Mouse (Mus musculus): ENCODE measurements around the gene Shisa3. TPM values are rescaled to one million over a fixed set of nuclear protein-coding genes. Genes with fewer than 3 reads are reported as not detected.

Gene Shisa3
- polyA plus RNA-seq, 1 experiment from 2014 or later, result 16.2 TPM

GRCm38 (mm10) chr5:67606916-67607803 is 522 bp upstream of the Shisa3 start:
- under 1% methylated on average over 66 of the region's 66 CpGs for WGBS
- H3K9me3 ChIP-seq (replicated peaks), result no peaks in the 10 kb centered on the region
- peak overlapping the region; percentile 88 for H3K27ac ChIP-seq (replicated peaks)
- peak overlapping the region; percentile 66 for H3K4me3 ChIP-seq
- peaks cover 36% of the 10 kb centered on the region for H3K4me1 ChIP-seq
- H3K27me3 ChIP-seq (ENCODE audit: low read depth, poor library complexity, severe bottlenecking), result peaks cover 100% of the 10 kb centered on the region
- DNase-seq (ENCODE audit: low spot score), result peak; percentile 65
- H3K36me3 ChIP-seq, result peaks cover 8% of the 10 kb centered on the region

- DNase-seq (ENCODE audit: low spot score), result peak; percentile 25
- 2% methylated on average over 31 of the region's 31 CpGs for WGBS
- peaks cover 36% of the 10 kb centered on the region for H3K4me1 ChIP-seq
- H3K36me3 ChIP-seq, result peaks cover 8% of the 10 kb centered on the region
- peak overlapping the region; percentile 66 for H3K4me3 ChIP-seq
- H3K27ac ChIP-seq (replicated peaks), result peak overlapping the region; percentile 88
- H3K9me3 ChIP-seq (replicated peaks), result no peaks in the 10 kb centered on the region
- peaks cover 100% of the 10 kb centered on the region for H3K27me3 ChIP-seq (ENCODE audit: low read depth, poor library complexity, severe bottlenecking)
Observed at GRCm38 (mm10) chr5:67608674-67609519, 1.2 kb downstream of the Shisa3 start.

- Histone ChIP-seq H3K4me3 (peak overlapping the region; percentile 66), H3K27ac (replicated peaks) (peak overlapping the region; percentile 88)
- 11% methylated on average over 2 of the region's 2 CpGs for WGBS
Observed at GRCm38 (mm10) chr5:67609520-67609837, 1.8 kb downstream of the Shisa3 start.

DNA sequence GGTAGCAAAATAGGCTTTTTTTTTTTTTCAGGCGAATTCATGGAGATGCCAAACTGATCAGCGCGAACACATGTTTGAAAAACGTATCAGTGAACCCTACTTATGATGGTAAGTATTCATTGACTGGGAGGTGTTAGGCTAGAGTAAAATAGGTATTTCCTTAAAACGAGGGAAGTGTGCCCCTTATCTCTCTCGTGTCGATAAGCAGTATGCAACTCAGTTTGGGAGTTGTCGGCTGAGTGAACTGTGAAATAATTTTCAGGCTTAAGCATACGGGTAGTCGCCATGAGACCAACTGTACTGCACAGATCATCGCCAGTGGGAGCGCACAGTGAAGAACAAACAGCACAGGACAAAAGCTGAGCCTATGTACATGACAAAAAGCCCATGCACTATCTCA is 13.5 kb downstream of the Shisa3 start:
- Histone ChIP-seq H3K27me3 (ENCODE audit: low read depth, poor library complexity, severe bottlenecking) (peaks cover 56% of the 10 kb centered on the region; the same call in 1 of the 2 replicates), H3K4me3 (no peak overlapping the region), H3K4me1 (peaks cover 16% of the 10 kb centered on the region; the same call in 1 of the 2 replicates), H3K36me3 (peaks cover 16% of the 10 kb centered on the region), H3K27ac (replicated peaks) (no peak overlapping the region), H3K9me3 (replicated peaks) (no peaks in the 10 kb centered on the region)
- peak; percentile 9 for DNase-seq (ENCODE audit: low spot score)
- WGBS, result 90% methylated on average over 12 of the region's 12 CpGs

More at GRCm38 (mm10) chr5:67609520-67609837, 1.8 kb downstream of the Shisa3 start:
- Histone ChIP-seq H3K36me3 (peaks cover 8% of the 10 kb centered on the region), H3K4me1 (peaks cover 36% of the 10 kb centered on the region), H3K27me3 (ENCODE audit: low read depth, poor library complexity, severe bottlenecking) (peaks cover 100% of the 10 kb centered on the region), H3K9me3 (replicated peaks) (no peaks in the 10 kb centered on the region)
- DNase-seq (ENCODE audit: low spot score), result peak; percentile 17

DNA sequence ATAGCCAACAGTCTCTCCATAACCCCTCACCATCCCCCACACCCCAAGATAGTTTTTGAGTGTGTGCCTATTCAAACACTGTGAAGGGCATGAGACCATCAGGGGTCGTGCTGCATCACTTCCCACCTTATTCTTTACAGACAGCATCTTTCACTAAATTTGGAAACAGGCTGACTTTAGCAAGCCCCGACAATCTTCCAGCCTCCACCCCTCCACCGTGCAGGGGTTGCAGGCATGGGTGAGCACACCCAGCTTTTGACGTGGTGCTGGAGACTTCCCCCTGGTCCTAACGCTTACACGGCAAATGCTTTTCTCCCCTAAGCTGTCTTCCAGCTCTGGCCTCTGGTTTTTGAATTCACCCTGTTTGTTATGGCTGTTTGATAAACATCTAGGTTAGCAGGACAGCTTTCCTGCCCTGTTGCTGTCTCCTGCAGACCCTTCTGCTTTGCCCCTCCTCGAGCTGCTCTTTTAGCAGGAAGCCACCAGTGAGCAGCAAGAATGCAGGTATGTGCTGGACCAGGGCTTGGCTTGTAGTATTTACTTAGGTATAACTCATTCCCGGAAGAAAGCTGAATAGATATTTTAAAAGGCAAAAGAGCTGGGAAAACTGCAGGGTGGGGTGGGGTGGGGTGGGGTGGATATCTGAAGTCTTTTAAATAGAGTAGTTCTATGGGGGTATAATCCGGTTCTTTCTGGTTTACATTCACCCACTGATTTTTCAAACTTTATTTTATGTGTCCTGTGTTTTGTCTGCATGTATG is 20.7 kb downstream of the Shisa3 start:
- no peaks in the 10 kb centered on the region; the same call in 1 of the 2 replicates for H3K36me3 ChIP-seq
- no peak overlapping the region for H3K4me3 ChIP-seq
- H3K27me3 ChIP-seq (ENCODE audit: low read depth, poor library complexity, severe bottlenecking), result peaks cover 76% of the 10 kb centered on the region
- H3K4me1 ChIP-seq, result peaks cover 39% of the 10 kb centered on the region
- DNase-seq (ENCODE audit: low spot score), result peak; percentile 12
- H3K9me3 ChIP-seq (replicated peaks), result no peaks in the 10 kb centered on the region
- peak overlapping the region; percentile 38; the same call in 1 of the 2 replicates for H3K27ac ChIP-seq (replicated peaks)
- 63% methylated on average over 9 of the region's 9 CpGs for WGBS

DNA sequence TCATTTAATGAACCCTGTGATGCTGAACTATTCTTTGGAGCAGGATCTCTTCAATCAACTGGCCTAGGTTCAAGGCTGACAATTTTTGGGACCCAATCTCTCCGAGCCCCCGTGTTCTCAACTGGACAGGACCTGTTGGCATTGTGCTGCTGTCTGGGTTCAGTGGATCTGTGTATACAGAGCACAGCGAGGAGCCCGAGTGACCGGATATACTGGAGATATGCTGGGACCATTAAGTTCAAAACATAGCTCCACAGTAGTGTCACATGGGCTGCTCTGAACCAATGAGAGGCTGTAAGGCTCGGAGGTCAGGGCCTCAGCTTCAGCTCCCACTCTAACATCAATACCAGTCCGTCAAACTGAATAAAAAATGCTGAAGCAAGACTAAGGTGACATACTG is 21.8 kb downstream of the Shisa3 start:
- H3K27ac ChIP-seq (replicated peaks), result 0 out of 2 replicates have a peak overlapping the region, but pooled peaks have one; percentile 34
- peak; percentile 13 for DNase-seq (ENCODE audit: low spot score)
- peaks cover 45% of the 10 kb centered on the region for H3K4me1 ChIP-seq
- H3K9me3 ChIP-seq (replicated peaks), result no peaks in the 10 kb centered on the region
- WGBS, result 81% methylated on average over 7 of the region's 7 CpGs
- no peaks in the 10 kb centered on the region; the same call in 1 of the 2 replicates for H3K36me3 ChIP-seq
- H3K4me3 ChIP-seq, result no peak overlapping the region
- peaks cover 80% of the 10 kb centered on the region for H3K27me3 ChIP-seq (ENCODE audit: low read depth, poor library complexity, severe bottlenecking)

DNA sequence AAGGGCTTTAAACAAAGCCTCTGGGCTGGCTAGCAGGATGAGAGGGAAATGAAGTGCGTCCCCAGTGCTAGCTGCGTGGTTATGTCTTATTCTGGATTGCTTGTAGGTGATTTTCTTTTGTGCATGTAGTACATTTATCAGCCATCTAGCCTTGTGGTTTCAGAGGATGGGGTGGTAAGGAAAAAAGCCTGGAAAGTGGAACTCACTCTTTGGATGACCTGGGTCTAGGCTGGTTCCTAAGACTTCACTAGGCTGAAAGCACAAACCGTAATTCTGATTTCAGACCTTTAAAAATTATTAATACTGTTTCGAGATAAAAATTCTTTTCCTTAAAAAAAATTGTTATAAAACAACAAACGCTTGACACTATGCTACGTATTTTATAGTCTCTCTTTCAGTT is 22.2 kb downstream of the Shisa3 start:
- peak; percentile 11 for DNase-seq (ENCODE audit: low spot score)
- no peaks in the 10 kb centered on the region for H3K9me3 ChIP-seq (replicated peaks)
- H3K4me1 ChIP-seq, result peaks cover 49% of the 10 kb centered on the region
- H3K4me3 ChIP-seq, result no peak overlapping the region
- H3K36me3 ChIP-seq, result no peaks in the 10 kb centered on the region; the same call in 1 of the 2 replicates
- H3K27ac ChIP-seq (replicated peaks), result 0 out of 2 replicates have a peak overlapping the region, but pooled peaks have one; percentile 34
- 88% methylated on average over 6 of the region's 6 CpGs for WGBS
- H3K27me3 ChIP-seq (ENCODE audit: low read depth, poor library complexity, severe bottlenecking), result peaks cover 80% of the 10 kb centered on the region

DNA sequence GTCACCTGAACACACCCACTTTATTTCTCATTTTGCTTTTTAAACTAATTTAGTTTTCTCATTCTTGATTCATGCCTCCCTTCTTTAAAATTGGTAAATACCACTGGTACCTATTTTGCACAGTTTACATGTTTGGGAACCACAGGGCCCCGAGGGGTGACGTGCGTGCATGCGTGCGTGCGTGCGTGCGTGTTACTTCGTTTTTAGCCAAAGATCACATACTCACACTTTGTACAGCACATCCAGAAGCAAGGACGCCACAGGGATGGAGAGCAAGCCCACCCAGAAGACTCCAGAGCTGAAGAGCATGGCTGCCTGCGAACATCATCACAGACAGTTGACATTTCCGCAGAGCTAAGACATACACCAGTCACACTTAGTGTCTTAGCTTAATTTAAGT is 23.6 kb downstream of the Shisa3 start:
- peak; percentile 9 for DNase-seq (ENCODE audit: low spot score)
- Histone ChIP-seq H3K36me3 (no peaks in the 10 kb centered on the region; the same call in 1 of the 2 replicates), H3K4me1 (peaks cover 52% of the 10 kb centered on the region), H3K27ac (replicated peaks) (no peak overlapping the region), H3K4me3 (no peak overlapping the region), H3K9me3 (replicated peaks) (no peaks in the 10 kb centered on the region), H3K27me3 (ENCODE audit: low read depth, poor library complexity, severe bottlenecking) (peaks cover 76% of the 10 kb centered on the region)
- WGBS, result 93% methylated on average over 12 of the region's 12 CpGs

DNA sequence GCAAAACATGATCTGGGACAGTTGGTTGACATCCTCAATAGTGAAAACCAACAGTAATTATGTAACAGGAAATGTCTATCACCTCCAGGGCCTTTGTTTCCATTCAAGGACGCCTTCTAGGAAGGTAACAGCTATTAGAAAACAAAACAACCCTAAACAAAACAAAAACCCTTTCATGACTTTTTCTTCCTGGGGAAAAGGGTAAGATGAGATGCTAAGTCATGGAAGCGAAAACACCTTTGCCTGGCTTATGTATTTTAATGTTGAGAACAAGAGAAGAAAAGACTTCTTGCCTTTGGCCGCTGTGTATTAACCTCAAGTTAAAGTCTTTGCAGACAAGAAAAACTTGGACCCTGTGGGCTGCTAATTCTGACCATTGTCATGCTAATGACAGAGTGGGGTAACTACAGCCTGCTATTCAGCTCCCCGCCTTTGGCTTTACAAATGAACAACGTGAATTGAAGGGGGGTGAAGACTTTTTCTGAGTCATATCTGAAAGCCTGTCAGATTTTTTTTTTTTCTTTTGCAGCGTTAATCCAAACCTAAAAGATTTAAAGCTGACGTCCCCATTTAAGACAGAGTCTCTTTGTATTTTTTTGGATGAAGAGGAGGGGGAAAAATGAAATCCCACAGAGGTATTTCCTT is 25.6 kb downstream of the Shisa3 start:
- H3K9me3 ChIP-seq (replicated peaks), result no peaks in the 10 kb centered on the region
- WGBS, result 6% methylated on average over 7 of the region's 7 CpGs
- DNase-seq (ENCODE audit: low spot score), result peak; percentile 28
- H3K27ac ChIP-seq (replicated peaks), result peak overlapping the region; percentile 85
- H3K4me3 ChIP-seq, result peak overlapping the region; percentile 37
- peaks cover 76% of the 10 kb centered on the region for H3K27me3 ChIP-seq (ENCODE audit: low read depth, poor library complexity, severe bottlenecking)
- H3K4me1 ChIP-seq, result peaks cover 43% of the 10 kb centered on the region
- peaks cover 10% of the 10 kb centered on the region for H3K36me3 ChIP-seq

DNA sequence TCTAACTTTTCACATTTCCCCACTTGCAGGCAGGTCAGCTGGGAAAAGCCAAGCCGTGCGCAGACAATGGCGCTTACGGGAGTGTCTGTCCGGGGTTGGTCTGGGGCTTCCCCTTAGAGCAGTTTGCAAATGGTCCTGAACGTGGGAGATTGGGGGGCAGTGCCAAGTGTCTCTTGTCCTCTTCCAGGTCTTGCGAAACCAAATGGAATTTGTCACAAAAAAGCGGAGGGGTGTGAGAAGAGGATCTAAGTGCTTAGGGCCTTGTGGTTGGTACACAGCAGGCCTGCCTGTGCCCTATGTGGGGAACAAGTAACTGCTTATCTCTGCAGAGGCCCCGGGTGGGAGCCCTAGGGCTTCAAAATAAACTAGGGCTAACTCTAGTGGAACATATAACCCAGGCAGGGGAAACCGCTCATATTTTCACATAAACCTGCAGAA is 26.2 kb downstream of the Shisa3 start:
- peaks cover 37% of the 10 kb centered on the region for H3K4me1 ChIP-seq
- peaks cover 76% of the 10 kb centered on the region for H3K27me3 ChIP-seq (ENCODE audit: low read depth, poor library complexity, severe bottlenecking)
- peak overlapping the region; percentile 37 for H3K4me3 ChIP-seq
- peak; percentile 70 for DNase-seq (ENCODE audit: low spot score)
- no peaks in the 10 kb centered on the region for H3K9me3 ChIP-seq (replicated peaks)
- peak overlapping the region; percentile 85 for H3K27ac ChIP-seq (replicated peaks)
- peaks cover 12% of the 10 kb centered on the region; the same call in 1 of the 2 replicates for H3K36me3 ChIP-seq
- WGBS, result 5% methylated on average over 10 of the region's 10 CpGs

DNA sequence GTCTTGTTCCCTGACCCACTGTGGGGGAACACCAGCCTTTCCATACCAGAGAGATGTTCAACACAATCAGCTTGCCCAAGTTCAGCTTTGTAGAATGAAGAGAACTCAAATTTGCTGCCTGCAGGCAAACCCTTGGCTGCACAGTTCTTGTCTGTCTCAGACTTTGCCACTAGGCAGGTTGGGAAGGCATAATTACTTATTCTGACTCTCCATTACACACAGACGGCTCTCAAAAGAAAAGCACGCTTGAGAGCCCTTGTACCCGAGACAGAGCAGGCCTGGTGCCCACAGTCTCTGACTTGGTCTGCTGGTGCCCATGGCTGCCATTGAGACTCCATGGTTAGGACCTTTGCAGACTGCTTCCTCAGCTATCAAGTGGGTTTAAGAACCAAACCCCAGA is 26.7 kb downstream of the Shisa3 start:
- WGBS, result 16% methylated on average over 3 of the region's 3 CpGs
- Histone ChIP-seq H3K4me1 (peaks cover 32% of the 10 kb centered on the region), H3K9me3 (replicated peaks) (no peaks in the 10 kb centered on the region), H3K27me3 (ENCODE audit: low read depth, poor library complexity, severe bottlenecking) (peaks cover 76% of the 10 kb centered on the region), H3K4me3 (peak overlapping the region; percentile 37; the same call in 1 of the 2 replicates), H3K27ac (replicated peaks) (peak overlapping the region; percentile 85), H3K36me3 (peaks cover 16% of the 10 kb centered on the region; the same call in 1 of the 2 replicates)
- DNase-seq (ENCODE audit: low spot score), result no peak

All from midbrain, embryonic 10.5 days (tissue).